Mouse (Mus musculus) embryonic fibroblast, embryonic 13.5 days (primary cell): ENCODE data around the gene Yipf3.

ENCODE experiments used
- CTCF ChIP-seq: IDR thresholded peaks from 2 replicates; pipeline ENCODE4 v1.5.1; 2011; ENCODE audit warnings: mild to moderate bottlenecking, control low read depth, low read length, moderate library complexity, borderline replicate concordance; ENCODE audit not compliant: insufficient read depth
- POLR2A ChIP-seq: IDR thresholded peaks from 2 replicates; pipeline ENCODE4 v1.6.1; 2011; ENCODE audit warnings: low read depth, mild to moderate bottlenecking, control low read depth, low read length, moderate library complexity

- TF ChIP-seq POLR2A: no peak
- TF ChIP-seq CTCF: no peak
Observed at GRCm38 (mm10) chr17:46254106-46254505, 6.2 kb downstream of the Yipf3 start.
